Mouse (Mus musculus): ENCODE results near the gene Amy1.
"Not testable (repeated sequence)": the region's sequence is repeated elsewhere in the genome, so short reads cannot be mapped to it uniquely, and the experiment has no call there.

The Amy1 gene

DNA sequence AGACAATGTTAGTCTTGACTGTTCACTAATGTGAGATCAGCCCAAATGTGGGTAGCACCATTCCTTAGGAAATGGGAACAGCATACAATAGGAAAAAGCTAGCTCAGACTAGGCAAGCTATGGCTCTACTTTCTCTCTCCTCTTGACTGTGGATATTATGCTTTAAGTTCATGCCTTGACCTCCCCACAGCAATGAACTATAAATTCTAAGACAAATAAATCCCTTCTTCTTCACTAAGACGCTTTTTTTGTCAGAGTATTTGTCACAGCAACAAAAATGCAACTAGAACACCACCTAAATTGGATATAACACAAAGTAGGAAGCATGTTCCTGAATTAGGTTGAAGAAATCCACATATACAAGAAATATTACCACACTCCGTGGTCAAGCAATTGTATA is at the start of gene Amy1:
Amy1 (minus strand) TSS at position 101 of the 400 bp plus-strand sequence.
- DNase-seq: no peak

DNA sequence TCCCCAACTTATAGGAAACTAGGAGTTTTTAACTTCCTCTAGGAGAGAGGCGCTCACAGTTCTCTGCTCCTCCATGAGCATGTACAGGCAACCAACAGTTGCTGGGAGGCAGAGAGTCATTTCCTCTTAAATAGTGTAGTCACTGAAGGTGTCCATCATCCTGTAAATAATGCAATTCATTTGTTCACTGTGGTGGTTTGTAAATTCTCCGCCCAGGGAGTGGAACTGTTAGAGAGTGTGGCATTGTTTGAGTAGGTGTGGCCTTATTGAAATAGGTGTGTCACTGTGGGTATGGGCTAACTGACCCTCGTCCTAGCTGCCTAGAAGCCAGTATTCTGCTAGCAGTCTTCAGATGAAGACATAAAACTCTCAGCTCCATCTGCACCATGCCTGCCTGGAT is 47.8 kb upstream of the Amy1 start:
- no peak for DNase-seq

DNA sequence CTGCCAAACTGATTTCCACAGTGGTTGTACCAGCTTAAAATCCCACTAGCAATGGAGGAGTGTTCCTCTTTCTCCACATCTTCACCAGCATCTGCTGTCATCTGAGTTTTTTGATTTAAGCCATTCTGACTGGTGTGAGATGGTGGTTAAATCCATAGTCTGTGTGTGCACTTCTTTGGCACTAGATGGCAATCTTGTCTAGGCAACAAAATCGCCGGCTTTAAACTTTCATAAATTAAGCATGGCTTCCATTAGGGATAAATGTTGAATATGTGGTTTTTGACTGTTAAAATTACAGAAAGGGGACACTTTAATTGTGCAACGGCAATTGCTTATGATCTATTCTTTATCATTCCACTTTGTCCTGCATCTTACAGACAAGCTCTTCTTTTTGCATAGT is 44.9 kb upstream of the Amy1 start:
- DNase-seq: not testable (repeated sequence)

DNA sequence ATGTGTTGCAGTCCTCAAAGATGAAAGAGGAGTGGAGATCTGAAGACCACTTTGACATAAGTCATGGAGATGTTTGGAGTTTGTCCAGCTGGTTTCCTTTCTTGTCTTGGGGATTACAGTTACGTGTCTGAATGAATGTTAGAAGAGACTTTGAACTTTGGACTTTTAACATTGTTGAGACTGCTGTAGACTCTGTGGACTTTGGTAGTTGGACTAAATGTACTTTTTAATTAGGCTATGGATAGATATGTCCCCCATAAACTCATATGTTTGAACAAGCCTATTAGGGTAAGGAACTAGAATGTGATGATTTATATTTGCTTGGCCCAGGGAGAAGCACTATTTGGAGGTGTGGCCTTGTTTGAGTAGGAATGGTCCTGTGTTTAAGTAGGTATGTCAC is 33.0 kb upstream of the Amy1 start:
- no peak for DNase-seq

DNA sequence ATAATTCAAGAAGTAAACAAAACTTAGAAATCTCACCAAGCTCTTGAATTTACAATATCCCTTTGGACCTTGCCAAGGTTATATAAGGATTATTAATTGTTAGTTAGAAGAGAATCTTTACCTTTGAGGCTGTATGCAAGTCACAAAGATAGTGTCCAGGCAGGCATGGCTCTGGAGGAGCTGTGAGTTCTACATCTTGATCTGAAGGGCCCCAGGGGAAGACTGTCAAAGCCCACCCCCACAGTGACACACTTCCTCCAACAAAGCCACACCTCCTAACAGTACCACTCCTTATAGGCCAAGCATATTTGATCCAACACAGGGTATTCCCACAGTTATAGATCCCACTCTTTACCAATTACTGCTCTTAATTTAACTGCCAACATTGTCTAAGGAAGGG is 27.7 kb upstream of the Amy1 start:
- DNase-seq: no peak

DNA sequence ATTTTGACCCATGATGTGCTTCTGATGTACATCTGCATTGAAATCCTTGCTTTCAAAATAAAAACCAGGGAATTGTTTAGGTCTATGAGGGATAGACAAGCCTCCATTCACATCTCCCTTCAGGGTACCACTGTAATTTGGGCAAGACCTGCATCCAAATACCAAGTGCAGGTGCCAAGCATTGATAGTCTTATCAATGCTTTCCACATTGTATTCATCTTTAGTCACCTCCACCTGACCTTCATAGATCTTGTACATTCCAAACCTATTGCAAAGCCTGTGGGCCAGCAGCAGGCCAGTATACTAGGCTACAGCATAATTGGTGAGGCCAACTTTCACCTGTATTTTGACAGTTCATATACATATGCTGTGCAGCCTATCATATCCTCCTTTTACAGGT is 25.1 kb upstream of the Amy1 start:
- DNase-seq: no peak

DNA sequence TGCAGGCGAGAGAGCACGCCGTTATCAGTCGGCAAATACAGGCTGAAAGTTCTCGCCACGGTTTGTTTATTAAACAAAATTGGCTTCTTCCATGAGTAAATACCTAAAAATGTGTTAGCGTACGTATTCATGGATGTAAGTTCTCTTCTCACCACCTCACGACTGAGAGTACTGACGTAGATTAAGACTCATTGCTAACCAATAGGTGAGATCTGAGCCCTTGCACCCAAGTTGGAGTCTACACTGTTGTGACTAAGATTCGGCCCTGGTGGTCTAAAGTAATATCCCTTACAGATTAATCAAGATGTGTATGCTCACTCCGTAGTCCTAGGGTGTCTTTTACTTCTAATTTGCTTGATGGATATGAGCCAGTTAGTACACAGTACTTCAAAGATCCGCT is 24.1 kb upstream of the Amy1 start:
- DNase-seq: peak; percentile 25 to 32

DNA sequence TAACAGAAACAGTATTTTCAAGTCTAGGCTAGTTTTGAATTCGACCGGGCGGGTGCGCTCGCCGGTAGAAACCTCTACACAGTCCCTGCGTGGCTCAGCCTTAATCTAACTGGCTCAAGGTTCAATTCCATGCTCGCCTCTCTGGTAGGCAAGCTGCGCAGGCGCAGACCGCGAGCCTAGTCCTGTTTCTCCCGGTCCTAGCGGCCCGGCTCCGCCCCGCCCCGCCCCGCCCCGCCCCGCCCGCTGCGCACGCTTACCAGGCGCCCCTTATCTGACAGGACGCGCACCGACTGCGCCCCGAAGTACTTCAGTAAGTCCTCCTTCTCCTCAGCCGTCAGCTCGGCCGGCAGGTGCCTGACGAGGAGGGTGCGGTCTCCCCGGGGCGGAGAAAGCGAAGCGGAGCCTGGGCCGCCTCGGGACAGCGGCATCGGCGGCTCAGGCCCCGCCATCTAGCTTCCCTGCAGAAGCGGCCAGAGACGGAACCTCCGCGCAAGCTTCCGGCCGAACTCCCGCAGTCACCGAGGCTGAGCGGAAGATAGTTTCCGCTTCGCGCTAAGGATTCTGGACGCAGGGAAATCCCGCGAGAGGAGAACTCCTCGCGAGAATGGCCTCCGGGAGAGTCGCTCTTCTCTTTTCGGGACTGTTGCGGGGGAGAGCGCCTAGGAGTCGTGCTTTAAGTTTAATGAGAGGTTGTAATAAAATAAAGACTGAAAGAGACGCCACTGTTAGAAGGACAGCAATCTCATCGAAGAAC is 23.3 kb upstream of the Amy1 start, which contains the start of gene Rnpc3:
Rnpc3 (minus strand) TSS at position 544 of the 754 bp plus-strand sequence.
- DNase-seq: peak; percentile 93 to 94

GRCm38 (mm10) chr3:113590844-113591243 is 15.7 kb downstream of the Amy1 start:
- DNase-seq: no peak

DNA sequence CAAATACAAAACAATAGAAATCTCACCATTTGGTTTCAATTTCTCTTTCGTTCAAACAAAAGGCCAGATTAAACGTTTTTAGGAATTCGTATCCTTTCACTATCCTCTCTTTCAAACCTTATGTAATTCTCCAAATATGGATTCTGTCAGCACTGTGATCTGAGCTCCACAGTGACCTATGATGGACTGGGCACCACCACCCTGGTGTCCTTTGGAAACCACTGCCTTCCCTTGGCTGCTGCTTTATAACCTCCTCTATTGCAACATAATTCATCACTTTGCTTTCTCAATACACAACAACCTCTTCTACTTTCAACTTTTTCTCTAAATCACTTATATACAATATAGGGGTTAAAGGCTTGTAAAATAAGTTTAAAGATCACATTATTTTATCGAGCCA is 31.9 kb downstream of the Amy1 start:
- no peak for DNase-seq

GRCm38 (mm10) chr3:113574138-113574537 is 32.4 kb downstream of the Amy1 start:
- DNase-seq: no peak

- DNase-seq: no peak
Observed at GRCm38 (mm10) chr3:113572158-113572557, 34.3 kb downstream of the Amy1 start.

GRCm38 (mm10) chr3:113539692-113540091 is 66.8 kb downstream of the Amy1 start:
- DNase-seq: no peak

DNA sequence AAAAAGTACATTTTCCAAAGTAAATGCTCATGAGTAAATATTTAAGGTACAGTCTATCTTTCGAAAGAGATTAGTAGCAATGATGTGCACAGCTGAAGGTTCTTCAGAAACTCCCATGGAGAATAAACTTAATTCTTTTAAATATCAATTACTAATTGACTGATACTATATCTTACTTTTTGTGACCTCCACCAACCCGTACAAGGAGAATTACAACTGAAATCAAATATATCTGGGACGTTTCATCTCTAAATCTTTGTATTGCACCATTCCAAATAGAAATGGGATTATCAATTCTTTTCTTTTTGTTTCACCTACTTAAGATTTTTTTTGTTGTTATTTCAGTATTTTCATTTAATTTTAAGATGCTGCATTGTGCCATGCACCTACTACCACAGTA is 74.2 kb downstream of the Amy1 start, which contains the start of gene Amy2a1:
Amy2a1 (minus strand) TSS at position 101 of the 400 bp plus-strand sequence.
- DNase-seq: not testable (repeated sequence)

Measured in B cell, adult 2 months (primary cell).